Mouse (Mus musculus) layer of hippocampus, postnatal 14 days (tissue): ENCODE results near the gene Arl2bp. TPM values are rescaled to one million over a fixed set of nuclear protein-coding genes. Genes with fewer than 3 reads are reported as not detected.

ENCODE experiments used
- DNase-seq, 2 experiments: peaks; one replicate each; pipeline ENCODE4 v3.0.0; 2021 to 2022; ENCODE audit warnings: low spot score in 2 of 2, mixed read lengths in 1 of 2
- total RNA-seq, 2 experiments: library from RNA; stranded (reverse); gene quantifications; 2 replicates each; pipeline ENCODE4 v1.2.3; 2021

Gene Arl2bp
- total RNA-seq, 2 experiments from 2014 or later = 152 to 167 TPM

DNA sequence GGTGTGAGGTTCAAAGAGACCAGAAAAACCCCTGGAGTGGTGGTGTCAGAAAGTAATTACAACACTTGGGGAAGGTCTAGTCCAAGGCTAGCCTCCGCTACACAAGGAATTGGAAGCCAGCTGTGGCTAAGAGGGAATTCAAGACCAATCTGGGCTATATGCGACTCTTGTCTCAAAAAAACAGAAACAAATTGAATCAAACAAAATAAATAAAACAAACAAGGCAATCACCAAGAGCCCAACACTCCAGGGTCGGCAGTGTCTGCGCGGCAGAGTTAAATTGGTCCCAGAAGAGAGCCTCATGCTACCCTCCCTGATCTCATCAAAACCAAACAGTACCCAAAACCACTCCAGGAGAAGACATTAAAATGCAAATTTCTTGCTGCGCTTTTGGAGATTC lies 28.3 kb downstream of the Arl2bp start:
- DNase-seq = no peak

GRCm38 (mm10) chr8:94695341-94695993 lies 29.1 kb downstream of the Arl2bp start:
- DNase-seq = no peak

DNA sequence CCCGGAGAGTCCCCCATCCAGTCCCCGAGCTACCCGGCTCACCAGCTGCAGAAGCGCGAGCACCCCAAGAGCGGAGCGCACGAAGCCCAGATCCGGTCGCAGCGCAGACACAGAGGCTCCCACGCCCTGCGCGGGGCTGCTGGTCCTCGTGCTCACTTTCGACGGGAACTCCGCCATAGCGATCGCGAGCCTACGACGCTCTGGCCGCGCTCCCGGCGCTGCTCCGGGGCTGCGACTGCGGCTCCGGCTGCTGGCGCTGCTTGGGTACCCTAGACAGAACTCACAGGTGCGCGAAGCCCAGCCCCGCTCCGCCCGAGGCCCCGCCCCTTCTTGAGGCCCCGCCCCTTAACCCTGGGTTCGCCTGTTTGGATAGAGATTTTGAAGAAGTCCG lies 29.6 kb downstream of the Arl2bp start, which contains the start of gene Pllp:
Pllp (minus strand) TSS at position 285 of the 391 bp plus-strand sequence.
- peak; percentile 45 to 47 for DNase-seq

GRCm38 (mm10) chr8:94696566-94696965 lies 30.2 kb downstream of the Arl2bp start:
- no peak for DNase-seq

GRCm38 (mm10) chr8:94697956-94698355 lies 31.6 kb downstream of the Arl2bp start:
- no peak for DNase-seq

DNA sequence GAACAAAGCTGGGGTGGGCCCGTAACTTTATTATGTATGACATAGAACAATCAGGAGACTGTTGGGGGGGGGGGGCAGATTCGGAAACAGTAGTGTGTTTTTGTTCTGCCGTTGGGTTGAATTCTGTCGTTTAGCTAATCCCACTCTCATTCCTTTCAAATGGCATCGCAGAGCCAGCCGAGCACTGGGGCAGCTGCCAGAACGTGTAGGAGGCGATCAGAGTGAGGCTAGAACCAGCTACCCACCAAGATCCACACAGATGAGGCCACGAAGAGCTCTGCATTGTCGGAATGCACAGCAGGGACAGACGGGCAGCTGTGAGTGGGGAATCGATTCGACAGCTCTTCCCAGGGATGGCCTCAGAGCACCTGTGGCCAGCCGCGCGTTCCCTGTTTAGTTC lies 33.0 kb downstream of the Arl2bp start:
- peak in 1 of 2 experiments; percentile 61 for DNase-seq

- DNase-seq = peak in 1 of 2 experiments; percentile 0
Measured at GRCm38 (mm10) chr8:94700421-94700935, 34.1 kb downstream of the Arl2bp start.

- no peak for DNase-seq
Measured at GRCm38 (mm10) chr8:94702156-94702555, 35.8 kb downstream of the Arl2bp start.

DNA sequence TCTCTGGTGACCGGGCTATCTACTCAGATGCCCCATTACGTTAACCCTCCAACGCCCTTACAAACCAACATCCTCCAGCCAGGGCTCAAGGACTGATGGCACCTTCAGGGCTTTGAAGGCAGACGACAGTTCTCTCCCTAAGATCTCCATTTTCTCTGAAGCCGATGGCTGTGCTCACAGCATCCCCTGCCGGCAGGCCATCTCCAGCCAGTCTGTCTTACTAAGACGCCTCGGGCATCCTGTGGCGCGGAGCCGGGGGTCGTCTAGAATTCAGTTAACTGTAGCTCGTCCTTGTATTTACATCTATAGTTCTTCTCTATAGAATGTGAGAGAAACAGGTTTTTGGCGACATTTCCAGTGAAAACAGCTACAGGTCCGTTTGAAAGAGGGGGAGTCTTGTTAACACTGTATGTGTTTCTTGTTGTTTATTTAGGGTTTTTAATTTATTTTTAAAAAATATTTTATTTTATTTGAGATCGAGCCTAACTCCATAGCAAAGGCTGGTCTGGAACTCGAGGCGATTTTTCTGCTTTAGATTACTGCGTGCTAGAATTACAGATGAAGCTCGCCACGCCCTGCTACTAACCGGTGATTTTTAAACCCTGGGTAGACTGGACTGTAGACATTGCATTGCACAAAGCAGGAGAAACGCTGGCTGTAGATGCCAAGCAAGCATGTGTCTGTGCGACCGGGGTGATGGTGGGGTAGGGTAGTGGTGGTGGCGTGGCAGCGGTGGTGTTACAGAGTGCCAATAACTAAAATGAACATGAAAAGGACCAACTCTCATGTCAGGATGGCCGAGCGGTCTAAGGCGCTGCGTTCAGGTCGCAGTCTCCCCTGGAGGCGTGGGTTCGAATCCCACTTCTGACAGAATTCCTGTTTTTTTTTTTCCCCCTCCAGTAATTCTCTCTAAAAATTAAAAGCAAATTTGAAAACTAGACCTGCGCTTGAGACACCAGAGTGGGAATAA lies 36.7 kb downstream of the Arl2bp start:
- DNase-seq = peak; percentile 78 to 82

DNA sequence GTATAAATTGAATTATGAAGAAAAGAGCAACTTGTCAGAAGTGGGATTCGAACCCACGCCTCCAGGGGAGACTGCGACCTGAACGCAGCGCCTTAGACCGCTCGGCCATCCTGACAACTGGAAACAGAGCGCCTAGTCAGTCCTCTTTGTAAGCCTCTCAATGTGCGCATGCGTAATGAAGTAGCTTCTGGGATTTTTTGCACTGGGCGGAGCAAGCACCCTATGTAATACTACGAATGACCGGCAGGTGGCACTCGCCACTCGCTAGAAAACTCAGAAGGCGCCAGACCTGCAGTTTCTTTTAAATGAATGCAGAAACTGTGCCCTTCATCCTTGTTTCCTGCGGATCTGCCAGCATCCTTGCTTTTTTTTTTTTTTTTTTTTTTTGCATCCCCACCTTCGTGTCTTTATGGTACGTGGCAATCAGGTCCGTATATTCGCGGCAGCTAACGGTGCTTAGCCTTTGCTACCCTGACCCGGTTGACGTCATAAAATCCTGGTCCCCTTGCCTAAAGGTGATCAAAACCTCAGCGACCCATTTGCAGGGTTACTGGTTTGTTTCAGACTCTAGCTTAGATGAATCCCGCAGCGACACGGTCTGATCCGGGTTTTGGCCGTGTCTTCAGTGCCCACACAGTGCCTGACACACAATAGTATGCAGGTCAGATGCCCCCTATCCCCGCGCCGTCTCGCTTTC lies 37.7 kb downstream of the Arl2bp start:
- DNase-seq = peak; percentile 99 to 100

- no peak for DNase-seq
Measured at GRCm38 (mm10) chr8:94704669-94704984, 38.2 kb downstream of the Arl2bp start.

- DNase-seq = no peak
Measured at GRCm38 (mm10) chr8:94705581-94706245, 39.3 kb downstream of the Arl2bp start.

- no peak for DNase-seq
Measured at GRCm38 (mm10) chr8:94706732-94707395, 40.5 kb downstream of the Arl2bp start.

GRCm38 (mm10) chr8:94710336-94710735 lies 43.9 kb downstream of the Arl2bp start:
- DNase-seq = no peak

DNA sequence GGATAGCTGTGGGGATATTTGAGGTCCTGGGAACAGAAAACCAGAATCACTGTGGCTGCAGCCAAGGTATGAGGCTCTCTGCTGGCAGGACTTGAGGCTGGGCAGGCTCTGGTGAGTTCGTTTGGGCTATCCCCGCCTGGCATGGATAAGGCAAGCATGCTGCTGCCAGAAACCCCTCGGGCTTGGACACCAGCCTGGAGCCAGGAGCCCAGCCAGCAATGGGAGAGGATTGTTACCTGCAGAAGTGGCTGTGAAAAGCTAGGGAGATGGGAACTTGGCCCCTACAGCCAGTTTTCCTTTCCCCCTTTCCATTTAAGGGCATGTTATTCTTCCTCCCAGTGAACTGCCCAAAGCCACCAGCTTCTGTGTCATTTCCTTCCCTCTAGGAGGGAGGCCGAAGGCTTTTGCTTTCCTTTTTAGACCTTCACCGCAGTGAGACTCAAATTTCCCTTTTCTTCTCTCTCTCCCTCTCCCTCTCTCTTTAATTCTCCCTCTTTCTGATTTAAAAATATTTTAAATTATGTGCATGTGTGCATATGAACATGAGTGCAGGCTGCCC lies 44.8 kb downstream of the Arl2bp start:
- peak in 1 of 2 experiments; percentile 68 for DNase-seq

- DNase-seq = no peak
Measured at GRCm38 (mm10) chr8:94714556-94714955, 48.2 kb downstream of the Arl2bp start.

DNA sequence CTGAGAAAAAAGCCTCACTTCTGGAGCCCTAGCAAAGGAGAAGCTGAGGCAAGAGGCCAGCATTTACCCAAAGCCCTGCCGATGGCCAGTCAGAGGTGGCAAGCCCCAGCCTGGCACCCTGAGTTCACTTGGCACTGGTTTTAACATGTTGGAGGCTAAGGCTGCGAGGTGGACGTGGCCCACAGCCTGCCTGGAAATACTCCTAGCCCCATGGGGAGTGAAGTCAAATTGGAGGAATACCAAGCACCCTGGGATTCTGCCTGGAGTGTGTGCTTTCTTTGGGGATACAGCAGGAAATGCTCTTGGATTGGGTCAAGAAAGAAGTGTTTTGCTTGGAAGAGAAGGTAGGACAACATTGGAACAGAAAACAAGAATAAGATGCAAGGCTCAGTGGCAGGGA lies 49.5 kb downstream of the Arl2bp start:
- DNase-seq = no peak

GRCm38 (mm10) chr8:94716841-94717240 lies 50.4 kb downstream of the Arl2bp start:
- no peak for DNase-seq
